Mouse (Mus musculus) gastrocnemius, postnatal 14 days (tissue): Measurements from ENCODE around the gene Klf13. TPM values are rescaled to one million over a fixed set of nuclear protein-coding genes. Genes with fewer than 3 reads are reported as not detected.

Source experiments
- DNase-seq: peaks from one replicate; pipeline ENCODE4 v3.0.0; 2021; ENCODE audit warnings: mixed read lengths
- intact Hi-C: fragments of 180-260 bp; cut with DNase I; formaldehyde crosslinking; loops from one replicate; pipeline ENCODE4 v1.15.1; 2025; ENCODE audit warnings: low total_unique reads
- total RNA-seq, 2 experiments: library from RNA; stranded (reverse); gene quantifications; 2 replicates each; pipeline ENCODE4 v1.2.3; 2021

Klf13 gene
- total RNA-seq, 2 experiments from 2014 or later: 42.5 to 65.2 TPM

- DNase-seq: no peak
- intact Hi-C loops: no loop called here
These were observed 43.5 kb downstream of the Klf13 start for GRCm38 (mm10) chr7:63895223-63895622.

GRCm38 (mm10) chr7:63894662-63895061 is 44.1 kb downstream of the Klf13 start:
- DNase-seq: no peak
- intact Hi-C loops: no loop called here

GRCm38 (mm10) chr7:63893729-63894128 is 45.0 kb downstream of the Klf13 start:
- intact Hi-C loops: no loop called here
- no peak for DNase-seq

GRCm38 (mm10) chr7:63893201-63893600 is 45.5 kb downstream of the Klf13 start:
- intact Hi-C loops: no loop called here
- DNase-seq: no peak

- intact Hi-C loops: no loop called here
- no peak for DNase-seq
These were observed 47.1 kb downstream of the Klf13 start for GRCm38 (mm10) chr7:63891488-63892075.

- intact Hi-C loops: no loop called here
- DNase-seq: no peak
These were observed 49.4 kb downstream of the Klf13 start for GRCm38 (mm10) chr7:63889116-63889975.

GRCm38 (mm10) chr7:63888674-63889073 is 50.0 kb downstream of the Klf13 start:
- DNase-seq: no peak
- intact Hi-C loops: no loop called here

- DNase-seq: no peak
- intact Hi-C loops: no loop called here
These were observed 51.1 kb downstream of the Klf13 start for GRCm38 (mm10) chr7:63887602-63888123.

- intact Hi-C loops: no loop called here
- DNase-seq: no peak
These were observed 51.6 kb downstream of the Klf13 start for GRCm38 (mm10) chr7:63887034-63887551.

- DNase-seq: no peak
These were observed 53.7 kb downstream of the Klf13 start for GRCm38 (mm10) chr7:63885025-63885424.

GRCm38 (mm10) chr7:63882739-63883138 is 56.0 kb downstream of the Klf13 start:
- intact Hi-C loops: no loop called here
- peak; percentile 33 for DNase-seq

More at GRCm38 (mm10) chr7:63885025-63885424, 53.7 kb downstream of the Klf13 start:
- intact Hi-C loops: no loop called here

GRCm38 (mm10) chr7:63879583-63879982 is 59.1 kb downstream of the Klf13 start:
- intact Hi-C loops: no loop called here
- no peak for DNase-seq

GRCm38 (mm10) chr7:63877610-63878009 is 61.1 kb downstream of the Klf13 start:
- intact Hi-C loops: no loop called here
- DNase-seq: no peak

- intact Hi-C loops: no loop called here
- DNase-seq: no peak
These were observed 62.1 kb downstream of the Klf13 start for GRCm38 (mm10) chr7:63876640-63877039.

- intact Hi-C loops: no loop called here
- no peak for DNase-seq
These were observed 63.0 kb downstream of the Klf13 start for GRCm38 (mm10) chr7:63875686-63876085.

GRCm38 (mm10) chr7:63873880-63874279 is 64.8 kb downstream of the Klf13 start:
- intact Hi-C loops: no loop called here
- DNase-seq: no peak

- no peak for DNase-seq
- intact Hi-C loops: no loop called here
These were observed 67.0 kb downstream of the Klf13 start for GRCm38 (mm10) chr7:63871698-63872097.

- no peak for DNase-seq
- intact Hi-C loops: no loop called here
These were observed 70.3 kb downstream of the Klf13 start for GRCm38 (mm10) chr7:63868356-63868918.

- intact Hi-C loops: no loop called here
- no peak for DNase-seq
These were observed 72.8 kb downstream of the Klf13 start for GRCm38 (mm10) chr7:63865911-63866310.

- intact Hi-C loops: no loop called here
- DNase-seq: no peak
These were observed 75.7 kb downstream of the Klf13 start for GRCm38 (mm10) chr7:63863046-63863445.
